Mouse (Mus musculus) G1E (cell line): ENCODE results near the gene Basp1. TPM values are rescaled to one million over a fixed set of nuclear protein-coding genes. Genes with fewer than 3 reads are reported as not detected.

Experiments
- ATAC-seq: 2 replicates; pipeline ENCODE4 v1.8.0; 2016; ENCODE audit warnings: mild to moderate bottlenecking; ENCODE audit not compliant: insufficient number of reproducible peaks, poor library complexity, low FRiP score, severe bottlenecking; ENCODE audit errors: extremely low read depth
- DNase-seq: peaks from one replicate; pipeline ENCODE4 v3.0.0; 2012; ENCODE audit warnings: low spot score
- H3K27me3 ChIP-seq: 2 replicates; pipeline ENCODE4 v1.6.1; 2012; ENCODE audit warnings: mild to moderate bottlenecking, low read length, inconsistent platforms; ENCODE audit not compliant: insufficient read depth
- H3K36me3 ChIP-seq: replicated peaks from 2 replicates; pipeline ENCODE3; 2012; ENCODE audit warnings: mild to moderate bottlenecking, inconsistent platforms
- H3K4me1 ChIP-seq: 2 replicates; pipeline ENCODE4 v1.6.1; 2012; ENCODE audit warnings: low read depth, low read length, inconsistent platforms, mixed read lengths; ENCODE audit not compliant: insufficient read depth
- H3K4me3 ChIP-seq: 2 replicates; pipeline ENCODE4 v1.5.1; 2012; ENCODE audit warnings: low read depth, mild to moderate bottlenecking, inconsistent platforms, low read length, moderate library complexity, mixed read lengths
- H3K9me3 ChIP-seq: replicated peaks from 2 replicates; pipeline ENCODE4 v1.6.1; 2012; ENCODE audit warnings: inconsistent platforms
- CTCF ChIP-seq: IDR thresholded peaks from 2 replicates; pipeline ENCODE4 v1.5.1; 2012; ENCODE audit warnings: low read depth, low read length, inconsistent platforms, mixed read lengths
- GATA1 ChIP-seq: IDR thresholded peaks from 2 replicates; pipeline ENCODE4 v1.6.1; 2012; ENCODE audit warnings: borderline replicate concordance, low read length, inconsistent platforms, mixed read lengths
- GATA2 ChIP-seq: IDR thresholded peaks from 2 replicates; pipeline ENCODE4 v1.6.1; 2012; ENCODE audit warnings: low read depth, low read length, inconsistent platforms, borderline replicate concordance
- POLR2AphosphoS5 ChIP-seq: IDR thresholded peaks from 2 replicates; pipeline ENCODE4 v1.6.1; 2012; ENCODE audit warnings: low read depth, low read length, inconsistent platforms; ENCODE audit not compliant: insufficient replicate concordance
- TAL1 ChIP-seq: conservative IDR thresholded peaks from 2 replicates; pipeline ENCODE4 v1.6.1; 2012; ENCODE audit warnings: low read depth, low read length, inconsistent platforms, mixed read lengths
- polyA plus RNA-seq: library from polyadenylated mRNA; stranded (reverse); fragments of >175 nt; gene quantifications from 2 replicates; pipeline ENCODE4 v1.2.3, GENCODE M21; 2012
- total RNA-seq, 2 experiments: library from RNA; stranded (forward) in 1 of 2; stranded (reverse) in 1 of 2; fragments of 200-1000 nt in 1 of 2; fragments of >200 nt in 1 of 2; fragmentation: Nextera tagmentation in 1 of 2; gene quantifications; 2 replicates each; pipeline ENCODE4 v1.2.3; 2014 to 2017

Gene Basp1
- total and polyA plus RNA-seq, 3 experiments: not detected

GRCm38 (mm10) chr15:25395912-25396590 lies 17.5 kb downstream of the Basp1 start:
- no peak for ATAC-seq
- DNase-seq: no peak
- H3K36me3 ChIP-seq: no peaks in the 10 kb centered on the region

GRCm38 (mm10) chr15:25392525-25393099 lies 21.0 kb downstream of the Basp1 start:
- Histone ChIP-seq H3K36me3 (no peaks in the 10 kb centered on the region), H3K9me3 (peaks cover 9% of the 10 kb centered on the region), H3K4me3 (no peak overlapping the region), H3K27me3 (no peaks in the 10 kb centered on the region), H3K4me1 (no peaks in the 10 kb centered on the region)
- DNase-seq (no peak), ATAC-seq (no peak)
- TF ChIP-seq GATA1 (no peak), GATA2 (no peak)

More at GRCm38 (mm10) chr15:25395912-25396590, 17.5 kb downstream of the Basp1 start:
- Histone ChIP-seq H3K27me3 (no peaks in the 10 kb centered on the region), H3K4me3 (no peak overlapping the region), H3K9me3 (peaks cover 8% of the 10 kb centered on the region), H3K4me1 (no peaks in the 10 kb centered on the region)
- no peak for TF ChIP-seq POLR2AphosphoS5
- TF ChIP-seq TAL1: no peak
- no peak for TF ChIP-seq CTCF
- no peak for TF ChIP-seq GATA1
- TF ChIP-seq GATA2: no peak

- H3K4me3 ChIP-seq: no peak overlapping the region
- H3K36me3 ChIP-seq: no peaks in the 10 kb centered on the region
- TF ChIP-seq TAL1 (no peak), GATA1 (no peak), POLR2AphosphoS5 (no peak), CTCF (no peak), GATA2 (no peak)
- ATAC-seq (no peak), DNase-seq (no peak)
- no peaks in the 10 kb centered on the region for H3K27me3 ChIP-seq
- H3K4me1 ChIP-seq: no peaks in the 10 kb centered on the region
- peaks cover 10% of the 10 kb centered on the region for H3K9me3 ChIP-seq
Observed at GRCm38 (mm10) chr15:25391210-25391609, 22.4 kb downstream of the Basp1 start.

GRCm38 (mm10) chr15:25387572-25387971 lies 26.0 kb downstream of the Basp1 start:
- ATAC-seq: no peak
- Histone ChIP-seq H3K9me3 (peaks cover 14% of the 10 kb centered on the region), H3K4me3 (no peak overlapping the region), H3K36me3 (no peaks in the 10 kb centered on the region), H3K27me3 (no peaks in the 10 kb centered on the region), H3K4me1 (no peaks in the 10 kb centered on the region)
- TF ChIP-seq GATA2 (no peak), GATA1 (no peak), POLR2AphosphoS5 (no peak), TAL1 (no peak)
- no peak for DNase-seq

- Histone ChIP-seq H3K4me3 (no peak overlapping the region), H3K4me1 (no peaks in the 10 kb centered on the region), H3K36me3 (no peaks in the 10 kb centered on the region), H3K27me3 (no peaks in the 10 kb centered on the region), H3K9me3 (peaks cover 8% of the 10 kb centered on the region)
- ATAC-seq (no peak), DNase-seq (no peak)
- no peak for TF ChIP-seq POLR2AphosphoS5
- TF ChIP-seq CTCF: no peak
- no peak for TF ChIP-seq TAL1
Observed at GRCm38 (mm10) chr15:25380051-25380450, 33.5 kb downstream of the Basp1 start.

- Histone ChIP-seq H3K4me1 (no peaks in the 10 kb centered on the region), H3K9me3 (peaks cover 4% of the 10 kb centered on the region), H3K4me3 (no peak overlapping the region), H3K36me3 (no peaks in the 10 kb centered on the region), H3K27me3 (no peaks in the 10 kb centered on the region)
- DNase-seq (no peak), ATAC-seq (no peak)
- no peak for TF ChIP-seq GATA2
- no peak for TF ChIP-seq POLR2AphosphoS5
- TF ChIP-seq GATA1: no peak
- no peak for TF ChIP-seq TAL1
- no peak for TF ChIP-seq CTCF
Observed at GRCm38 (mm10) chr15:25378707-25379106, 34.9 kb downstream of the Basp1 start.
